Mouse (Mus musculus): ENCODE results near the gene Cyth2. TPM values are rescaled to one million over a fixed set of nuclear protein-coding genes. Genes with fewer than 3 reads are reported as not detected.
A peak's percentile ranks its signal among the peaks of the same experiment; 100 is the strongest.

Gene Cyth2
- polyA plus RNA-seq, 1 experiment from 2014 or later: 30.9 TPM

- no peak for ATAC-seq (ENCODE audit: insufficient read depth)
- no peak overlapping the region for H3K27ac ChIP-seq (replicated peaks)
- no peaks in the 10 kb centered on the region for H3K36me3 ChIP-seq (replicated peaks)
- H3K27me3 ChIP-seq: peaks cover 80% of the 10 kb centered on the region
- H3K4me3 ChIP-seq (replicated peaks): peak overlapping the region; percentile 18; the same call in 1 of the 2 replicates
- H3K4me2 ChIP-seq: peak overlapping the region; percentile 15; the same call in 1 of the 2 replicates
- peaks cover 18% of the 10 kb centered on the region for H3K4me1 ChIP-seq (replicated peaks)
- 2% methylated on average over 40 of the region's 42 CpGs for WGBS (ENCODE audit: insufficient replicate concordance)
- no peaks in the 10 kb centered on the region for H3K9me3 ChIP-seq (replicated peaks)
- H3K9ac ChIP-seq: no peak overlapping the region
Measured at GRCm38 (mm10) chr7:45785388-45786135, 28.8 kb downstream of the Cyth2 start.

GRCm38 (mm10) chr7:45784524-45785372, 29.6 kb downstream of the Cyth2 start, which contains the start of gene Sult2b1:
Gene Sult2b1, minus strand, starts transcription at chr7:45784669.
- peak within 1 kb of the TSS; percentile 23; the same call in 1 of the 2 replicates for H3K9ac ChIP-seq
- peak within 1 kb of the TSS; percentile 56 for H3K4me3 ChIP-seq (replicated peaks)
- H3K4me1 ChIP-seq (replicated peaks): peaks cover 18% of the 10 kb centered on the region
- ATAC-seq (ENCODE audit: insufficient read depth): no peak
- no peak within 1 kb of the TSS for H3K27ac ChIP-seq (replicated peaks)
- peaks cover 81% of the 10 kb centered on the region for H3K27me3 ChIP-seq
- H3K36me3 ChIP-seq (replicated peaks): no peaks in the 10 kb centered on the region
- H3K9me3 ChIP-seq (replicated peaks): no peaks in the 10 kb centered on the region
- WGBS (ENCODE audit: insufficient replicate concordance): 23% methylated on average over 20 of the region's 20 CpGs
- peak within 1 kb of the TSS; percentile 72 for H3K4me2 ChIP-seq

- H3K9ac ChIP-seq: peak within 1 kb of the TSS; percentile 23; the same call in 1 of the 2 replicates
- peak within 1 kb of the TSS; percentile 72 for H3K4me2 ChIP-seq
- WGBS (ENCODE audit: insufficient replicate concordance): under 1% methylated on average over 38 of the region's 38 CpGs
- peaks cover 85% of the 10 kb centered on the region for H3K27me3 ChIP-seq
- H3K27ac ChIP-seq (replicated peaks): no peak within 1 kb of the TSS
- H3K36me3 ChIP-seq (replicated peaks): no peaks in the 10 kb centered on the region
- peaks cover 23% of the 10 kb centered on the region for H3K4me1 ChIP-seq (replicated peaks)
- no peaks in the 10 kb centered on the region for H3K9me3 ChIP-seq (replicated peaks)
- H3K4me3 ChIP-seq (replicated peaks): peak within 1 kb of the TSS; percentile 56
- peak; percentile 41 for ATAC-seq (ENCODE audit: insufficient read depth)
Measured at GRCm38 (mm10) chr7:45783511-45784091, 30.8 kb downstream of the Cyth2 start, which contains the start of gene Lmtk3. Gene Lmtk3, plus strand, starts transcription at chr7:45783738.

DNA sequence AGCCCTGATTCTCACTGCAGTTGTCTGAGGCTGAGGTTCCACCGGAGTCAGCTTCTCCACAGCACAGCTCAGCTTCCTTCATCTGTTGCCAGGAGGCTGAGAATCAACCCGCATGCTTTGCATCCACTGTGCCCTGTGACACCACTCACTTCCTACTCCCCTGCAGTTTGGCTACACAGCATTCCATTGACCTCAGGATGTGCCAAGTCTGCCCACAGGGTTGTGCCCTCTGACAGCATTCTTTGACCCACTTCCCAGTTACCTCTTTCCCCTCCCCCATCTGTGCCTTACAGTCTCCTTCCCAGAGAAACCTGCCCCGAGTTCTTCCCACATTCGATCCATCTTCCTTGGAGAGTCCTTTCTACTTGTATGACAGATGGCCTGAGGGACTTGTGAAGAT, 32.1 kb downstream of the Cyth2 start:
- Histone ChIP-seq H3K27ac (replicated peaks) (no peak overlapping the region), H3K9me3 (replicated peaks) (no peaks in the 10 kb centered on the region), H3K4me3 (replicated peaks) (no peak overlapping the region), H3K4me2 (no peak overlapping the region), H3K27me3 (peaks cover 80% of the 10 kb centered on the region), H3K9ac (no peak overlapping the region), H3K4me1 (replicated peaks) (peaks cover 23% of the 10 kb centered on the region), H3K36me3 (replicated peaks) (no peaks in the 10 kb centered on the region)
- ATAC-seq (ENCODE audit: insufficient read depth): no peak
- WGBS (ENCODE audit: insufficient replicate concordance): 46% methylated on average over 4 of the region's 4 CpGs

- Histone ChIP-seq H3K4me3 (replicated peaks) (no peak overlapping the region), H3K9me3 (replicated peaks) (no peaks in the 10 kb centered on the region), H3K27ac (replicated peaks) (no peak overlapping the region), H3K36me3 (replicated peaks) (no peaks in the 10 kb centered on the region), H3K4me1 (replicated peaks) (peaks cover 13% of the 10 kb centered on the region), H3K9ac (no peak overlapping the region), H3K4me2 (peak overlapping the region; percentile 32; the same call in 1 of the 2 replicates), H3K27me3 (peaks cover 50% of the 10 kb centered on the region)
- ATAC-seq (ENCODE audit: insufficient read depth): no peak
- 14% methylated on average over 22 of the region's 22 CpGs for WGBS (ENCODE audit: insufficient replicate concordance)
Measured at GRCm38 (mm10) chr7:45779081-45779641, 35.2 kb downstream of the Cyth2 start.

DNA sequence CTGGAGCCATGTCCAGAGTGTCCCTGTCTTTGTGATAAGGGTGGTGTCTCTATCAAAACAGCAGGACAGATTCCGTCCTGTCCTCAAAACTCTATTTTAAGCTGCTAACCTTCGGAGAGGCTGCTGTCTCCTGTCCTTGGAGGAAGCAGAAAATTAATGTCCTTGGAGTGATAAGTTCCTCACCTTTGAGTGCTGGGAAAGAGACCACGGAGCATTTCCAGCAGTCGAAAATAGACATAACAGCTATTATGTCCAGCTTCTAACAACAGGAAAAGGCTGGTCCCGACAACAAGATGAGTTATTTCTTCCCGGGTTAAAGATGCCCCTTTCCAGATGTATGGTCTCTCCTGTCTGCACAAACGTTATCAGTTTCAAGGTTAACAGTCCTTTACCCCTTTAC, 39.1 kb downstream of the Cyth2 start:
- no peak for ATAC-seq (ENCODE audit: insufficient read depth)
- H3K4me3 ChIP-seq (replicated peaks): no peak overlapping the region
- no peaks in the 10 kb centered on the region for H3K36me3 ChIP-seq (replicated peaks)
- no peak overlapping the region for H3K9ac ChIP-seq
- H3K9me3 ChIP-seq (replicated peaks): no peaks in the 10 kb centered on the region
- peaks cover 34% of the 10 kb centered on the region for H3K27me3 ChIP-seq
- no peak overlapping the region for H3K4me2 ChIP-seq
- H3K27ac ChIP-seq (replicated peaks): no peak overlapping the region
- H3K4me1 ChIP-seq (replicated peaks): peaks cover 6% of the 10 kb centered on the region
- WGBS (ENCODE audit: insufficient replicate concordance): 46% methylated on average over 7 of the region's 7 CpGs

DNA sequence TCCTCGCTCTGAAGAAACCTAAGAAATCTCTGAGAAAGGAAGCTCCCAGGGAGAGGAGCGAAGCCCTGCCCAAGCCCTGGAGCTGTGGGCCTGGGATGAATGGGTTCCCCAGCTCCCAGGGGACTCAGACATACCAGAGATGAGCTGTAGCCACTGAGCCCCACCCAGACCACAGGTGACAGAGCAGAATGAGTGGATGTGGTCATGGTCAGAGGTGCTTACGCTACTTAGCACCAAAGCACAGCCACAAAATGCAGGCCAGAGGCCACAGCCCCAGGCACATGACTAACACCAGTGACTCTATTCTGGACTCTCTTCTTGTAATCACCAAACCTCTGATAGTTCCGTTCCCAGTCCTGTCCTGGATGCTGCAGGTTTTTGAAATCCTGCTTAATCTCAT, 43.3 kb downstream of the Cyth2 start:
- no peak overlapping the region for H3K27ac ChIP-seq (replicated peaks)
- H3K4me2 ChIP-seq: no peak overlapping the region
- no peaks in the 10 kb centered on the region for H3K4me1 ChIP-seq (replicated peaks)
- no peak for ATAC-seq (ENCODE audit: insufficient read depth)
- 51% methylated on average over 4 of the region's 4 CpGs for WGBS (ENCODE audit: insufficient replicate concordance)
- no peak overlapping the region for H3K4me3 ChIP-seq (replicated peaks)
- H3K36me3 ChIP-seq (replicated peaks): no peaks in the 10 kb centered on the region
- H3K9me3 ChIP-seq (replicated peaks): no peaks in the 10 kb centered on the region
- H3K27me3 ChIP-seq: 0 out of 2 replicates have a peak, but pooled peaks cover 13% of the 10 kb centered on the region
- no peak overlapping the region for H3K9ac ChIP-seq

DNA sequence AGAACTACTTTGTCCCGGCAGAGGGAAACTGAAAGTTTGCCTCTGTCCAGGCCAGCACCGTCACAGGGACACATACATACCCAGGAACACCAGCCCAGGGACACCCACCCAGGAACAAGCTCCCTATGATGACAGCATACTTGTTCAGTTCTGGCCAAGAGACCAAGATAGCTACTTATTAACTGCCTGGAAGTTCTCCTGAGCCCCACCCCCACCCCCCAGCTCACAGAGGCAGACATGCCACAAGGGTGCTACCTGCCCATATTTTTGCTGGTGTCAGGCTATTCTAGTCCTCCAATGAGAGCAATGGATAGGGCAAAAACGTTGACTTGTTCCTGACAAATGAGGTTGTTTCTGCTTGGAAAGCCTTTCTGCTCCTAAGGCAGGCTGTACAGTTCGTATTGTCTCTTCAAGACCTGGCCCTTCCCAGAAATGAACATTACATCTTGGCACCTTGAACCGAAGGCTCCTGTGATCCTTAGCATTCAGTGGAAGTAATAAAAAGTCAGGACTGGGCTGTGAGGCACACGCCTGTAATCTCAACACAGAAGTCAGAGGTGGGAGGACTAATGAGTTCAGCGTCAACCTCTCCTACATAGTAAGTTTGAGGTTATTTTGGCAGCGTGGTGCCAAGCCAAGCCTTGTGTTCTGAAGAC, 43.8 kb downstream of the Cyth2 start:
- 48% methylated on average over 8 of the region's 8 CpGs for WGBS (ENCODE audit: insufficient replicate concordance)
- Histone ChIP-seq H3K4me2 (no peak overlapping the region), H3K4me1 (replicated peaks) (no peaks in the 10 kb centered on the region), H3K27ac (replicated peaks) (no peak overlapping the region), H3K9me3 (replicated peaks) (no peaks in the 10 kb centered on the region), H3K4me3 (replicated peaks) (no peak overlapping the region), H3K36me3 (replicated peaks) (no peaks in the 10 kb centered on the region), H3K27me3 (peaks cover 13% of the 10 kb centered on the region; the same call in 1 of the 2 replicates), H3K9ac (no peak overlapping the region)
- no peak for ATAC-seq (ENCODE audit: insufficient read depth)

DNA sequence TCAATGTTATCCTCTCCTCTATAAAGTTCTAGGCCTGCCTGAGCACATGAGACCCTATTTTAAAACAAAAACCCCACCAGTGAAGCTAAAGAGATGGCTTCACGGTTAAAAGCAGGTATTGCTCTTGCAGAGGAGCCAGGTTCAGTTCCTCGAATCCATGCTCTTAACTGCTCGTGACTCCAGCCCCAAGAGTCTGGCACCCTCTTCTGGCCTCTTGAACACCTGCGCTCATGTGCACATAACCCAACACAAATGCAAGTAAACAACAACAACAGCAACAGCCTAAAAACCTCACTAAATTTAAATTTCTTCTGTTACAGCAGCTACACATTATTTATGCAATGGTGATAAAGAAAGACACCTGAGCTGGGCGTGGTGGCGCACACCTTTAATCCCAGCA, 46.9 kb downstream of the Cyth2 start:
- H3K27ac ChIP-seq (replicated peaks): no peak overlapping the region
- no peak overlapping the region for H3K4me3 ChIP-seq (replicated peaks)
- H3K27me3 ChIP-seq: peaks cover 4% of the 10 kb centered on the region; the same call in 1 of the 2 replicates
- H3K9ac ChIP-seq: no peak overlapping the region
- no peaks in the 10 kb centered on the region for H3K9me3 ChIP-seq (replicated peaks)
- no peaks in the 10 kb centered on the region for H3K4me1 ChIP-seq (replicated peaks)
- ATAC-seq (ENCODE audit: insufficient read depth): no peak
- WGBS (ENCODE audit: insufficient replicate concordance): 73% methylated on average over 6 of the region's 6 CpGs
- no peaks in the 10 kb centered on the region for H3K36me3 ChIP-seq (replicated peaks)
- no peak overlapping the region for H3K4me2 ChIP-seq

DNA sequence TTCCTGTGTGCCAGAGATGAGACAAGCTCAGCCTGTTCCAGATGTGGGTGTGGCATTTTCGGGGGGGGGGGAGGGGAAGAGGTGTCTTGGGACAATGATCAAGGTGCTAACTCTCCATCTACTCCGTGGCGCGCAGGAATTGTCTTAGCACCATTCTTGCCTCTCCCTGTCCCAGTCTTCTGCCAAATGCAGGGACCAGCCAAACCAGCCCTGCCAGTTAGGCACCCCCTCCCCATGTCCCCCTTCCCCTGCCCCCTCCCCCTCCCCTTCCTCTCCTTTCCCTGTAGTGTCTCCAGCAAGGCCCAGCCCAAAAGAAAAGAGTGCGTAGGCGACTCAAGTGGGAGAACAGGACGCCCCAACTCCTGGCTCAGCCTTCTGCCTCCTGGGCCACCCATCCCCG, 47.6 kb downstream of the Cyth2 start:
- H3K4me3 ChIP-seq (replicated peaks): no peak overlapping the region
- H3K36me3 ChIP-seq (replicated peaks): no peaks in the 10 kb centered on the region
- no peaks in the 10 kb centered on the region for H3K9me3 ChIP-seq (replicated peaks)
- no peaks in the 10 kb centered on the region for H3K4me1 ChIP-seq (replicated peaks)
- WGBS (ENCODE audit: insufficient replicate concordance): 50% methylated on average over 8 of the region's 8 CpGs
- no peak overlapping the region for H3K9ac ChIP-seq
- no peak for ATAC-seq (ENCODE audit: insufficient read depth)
- H3K27me3 ChIP-seq: peaks cover 2% of the 10 kb centered on the region; the same call in 1 of the 2 replicates
- no peak overlapping the region for H3K4me2 ChIP-seq
- no peak overlapping the region for H3K27ac ChIP-seq (replicated peaks)

Data from liver, embryonic 15.5 days (tissue).